Mouse (Mus musculus) spleen, embryonic (tissue): ENCODE measurements around the gene Ccdc88b.

Experiments used
- CTCF ChIA-PET: fragments of 350-600 bp; sonication (Branson Sonifier 250); formaldehyde crosslinking; loops from one replicate; lab custom pipeline; 2022; lab: Charles Lee

Gene Ccdc88b

GRCm38 (mm10) chr19:6857391-6858005, 513 bp downstream of the Ccdc88b start:
- CTCF ChIA-PET = interaction anchor here (0.7 to 1.1 kb wide), 3 partner anchors 13 to 19 kb away, joined by 3 to 11 read pairs (median 3); partner anchors contain the start of gene Rps6ka4

- CTCF ChIA-PET = interaction anchor here (0.7 to 1.1 kb wide), 2 partner anchors 13 to 28 kb away, joined by 3 read pairs; no protein-coding TSS in a partner anchor
Observed at GRCm38 (mm10) chr19:6857003-6857360, 1.0 kb downstream of the Ccdc88b start.

GRCm38 (mm10) chr19:6856281-6857002, 1.6 kb downstream of the Ccdc88b start:
- CTCF ChIA-PET = interaction anchor here (0.7 to 1.1 kb wide), 2 partner anchors 12 to 29 kb away, joined by 3 read pairs; no protein-coding TSS in a partner anchor

- CTCF ChIA-PET = no interaction called here
Observed at GRCm38 (mm10) chr19:6855225-6856031, 2.6 kb downstream of the Ccdc88b start.

GRCm38 (mm10) chr19:6854658-6855057, 3.4 kb downstream of the Ccdc88b start:
- CTCF ChIA-PET = no interaction called here

GRCm38 (mm10) chr19:6853903-6854302, 4.1 kb downstream of the Ccdc88b start:
- CTCF ChIA-PET = no interaction called here

- CTCF ChIA-PET = no interaction called here
Observed at GRCm38 (mm10) chr19:6852393-6853305, 5.4 kb downstream of the Ccdc88b start.

GRCm38 (mm10) chr19:6851497-6851896, 6.5 kb downstream of the Ccdc88b start:
- CTCF ChIA-PET = interaction anchor here (0.6 kb wide), 1 partner anchor 355 kb away, joined by 4 read pairs; no protein-coding TSS in a partner anchor

GRCm38 (mm10) chr19:6849506-6850068, 8.4 kb downstream of the Ccdc88b start:
- CTCF ChIA-PET = no interaction called here

GRCm38 (mm10) chr19:6847841-6848517, 10.0 kb downstream of the Ccdc88b start:
- CTCF ChIA-PET = no interaction called here

- CTCF ChIA-PET = no interaction called here
Observed at GRCm38 (mm10) chr19:6846050-6846449, 12.0 kb downstream of the Ccdc88b start.

- CTCF ChIA-PET = interaction anchor here (0.6 kb wide), 1 partner anchor 22 kb away, joined by 9 read pairs; no protein-coding TSS in a partner anchor
Observed at GRCm38 (mm10) chr19:6842353-6842752, 15.7 kb downstream of the Ccdc88b start.

- CTCF ChIA-PET = no interaction called here
Observed at GRCm38 (mm10) chr19:6841292-6841597, 16.8 kb downstream of the Ccdc88b start.

- CTCF ChIA-PET = interaction anchor here (0.5 to 0.6 kb wide), 2 partner anchors 17 to 1751 kb away, joined by 3 read pairs; partner anchors contain the start of gene Ccdc88b
Observed at GRCm38 (mm10) chr19:6840475-6841291, 17.3 kb downstream of the Ccdc88b start, which contains the start of gene Rps6ka4. TSS of gene Rps6ka4 (minus strand) at chr19:6840636.

- CTCF ChIA-PET = interaction anchor here (0.5 to 0.6 kb wide), 2 partner anchors 18 to 1750 kb away, joined by 3 read pairs; partner anchors contain the start of gene Ccdc88b
Observed at GRCm38 (mm10) chr19:6839615-6840474, 18.2 kb downstream of the Ccdc88b start.

GRCm38 (mm10) chr19:6832363-6832762, 25.6 kb downstream of the Ccdc88b start:
- CTCF ChIA-PET = no interaction called here

- CTCF ChIA-PET = interaction anchor here (0.6 kb wide), 1 partner anchor 279 kb away, joined by 4 read pairs; no protein-coding TSS in a partner anchor
Observed at GRCm38 (mm10) chr19:6831331-6831730, 26.7 kb downstream of the Ccdc88b start.
